Mouse (Mus musculus) CH12F3 (cell line): ENCODE measurements around the gene Gm10521.

Experiments used
- in situ Hi-C: fragments of 300-500 bp; cut with MboI; formaldehyde crosslinking; loops from 2 replicates; pipeline ENCODE4 v1.14.3; 2020; ENCODE audit warnings: low sequenced_read_pairs

Gene Gm10521

DNA sequence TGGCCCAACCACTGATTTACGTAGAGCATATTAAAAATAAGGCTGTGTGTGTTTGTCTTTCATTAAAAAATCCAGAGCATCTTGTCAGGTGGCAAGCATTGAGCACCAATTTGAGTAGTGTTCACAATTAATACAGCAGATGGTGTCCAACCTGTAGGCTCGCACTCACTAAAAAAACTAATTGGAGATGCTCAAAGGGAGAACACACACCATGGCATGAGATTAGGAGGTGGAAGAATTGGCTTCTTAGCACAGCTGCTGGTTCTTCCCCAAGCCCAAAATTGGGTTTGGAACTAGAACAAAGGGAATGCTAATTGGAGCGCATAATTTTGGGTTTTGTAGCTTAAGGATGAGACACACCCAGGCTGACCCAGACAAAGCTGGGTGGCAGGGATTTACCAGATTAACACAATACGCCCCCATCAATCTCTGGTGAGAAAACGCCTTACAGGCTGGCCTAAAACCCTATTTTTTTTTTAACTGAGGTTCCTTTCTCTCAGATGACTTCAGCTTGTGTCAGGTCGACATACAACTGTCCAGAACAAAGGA, 51.1 kb downstream of the Gm10521 start:
- in situ Hi-C loops, result no loop called here
